Mouse (Mus musculus) hindbrain, embryonic 12.5 days (tissue): Measurements from ENCODE around the gene Prss12. TPM values are rescaled to one million over a fixed set of nuclear protein-coding genes. Genes with fewer than 3 reads are reported as not detected.

Experiments
- ATAC-seq: fragments of 200-750 bp; cut with Nextera tagmentation; 2 replicates; pipeline ENCODE4 v1.8.0; 2017; ENCODE audit warnings: moderate TSS enrichment; ENCODE audit not compliant: low FRiP score
- H3K27ac ChIP-seq: fragments of 300-500 bp; sonication (generic); 2 replicates; pipeline ENCODE4 v1.5.1; 2016; ENCODE audit warnings: mild to moderate bottlenecking
- H3K27me3 ChIP-seq: fragments of 300-500 bp; sonication (generic); 2 replicates; pipeline ENCODE4 v1.6.1; 2016; ENCODE audit warnings: mild to moderate bottlenecking
- H3K36me3 ChIP-seq: fragments of 300-500 bp; sonication (generic); 2 replicates; pipeline ENCODE4 v1.6.1; 2016; ENCODE audit warnings: mild to moderate bottlenecking
- H3K4me1 ChIP-seq: fragments of 300-500 bp; sonication (generic); 2 replicates; pipeline ENCODE4 v1.6.1; 2016
- H3K4me2 ChIP-seq: fragments of 300-500 bp; sonication (generic); replicated peaks from 2 replicates; pipeline ENCODE4 v1.6.1; 2016; ENCODE audit warnings: mild to moderate bottlenecking
- H3K4me3 ChIP-seq: fragments of 300-500 bp; sonication (generic); 2 replicates; pipeline ENCODE4 v1.5.1; 2016; ENCODE audit warnings: mild to moderate bottlenecking
- H3K9ac ChIP-seq: fragments of 300-500 bp; sonication (generic); 2 replicates; pipeline ENCODE4 v1.6.1; 2016; ENCODE audit warnings: mild to moderate bottlenecking, moderate library complexity
- H3K9me3 ChIP-seq: fragments of 300-500 bp; sonication (generic); replicated peaks from 2 replicates; pipeline ENCODE4 v1.6.1; 2016; ENCODE audit warnings: mild to moderate bottlenecking
- WGBS: fragments of 180-500 bp; shearing (Covaris S2); methylation state at CpG from one replicate; pipeline ENCODE4 v1.1.7; 2016; 5-methylcytosine and 5-hydroxymethylcytosine counted together
- polyA plus RNA-seq: library from polyadenylated mRNA; unstranded; fragments of >200 nt; fragmentation: Nextera tagmentation; extraction: Ambion mirVana; gene quantifications from 2 replicates; pipeline ENCODE4 v1.2.1, GENCODE M21; 2016

The Prss12 gene
- polyA plus RNA-seq, 1 experiment from 2014 or later = 12.6 TPM

- Histone ChIP-seq H3K36me3 (no peaks in the 10 kb centered on the region), H3K9me3 (no peaks in the 10 kb centered on the region), H3K27ac (no peak overlapping the region), H3K4me2 (no peak overlapping the region), H3K9ac (no peak overlapping the region), H3K4me1 (no peaks in the 10 kb centered on the region), H3K4me3 (no peak overlapping the region), H3K27me3 (peaks cover 7% of the 10 kb centered on the region; the same call in 1 of the 2 replicates)
- no peak for ATAC-seq
- 88% methylated on average over 7 of the region's 7 CpGs for WGBS
Measured at GRCm38 (mm10) chr3:123440490-123440889, 6.2 kb upstream of the Prss12 start.

GRCm38 (mm10) chr3:123444466-123444865 is 2.2 kb upstream of the Prss12 start:
- H3K9ac ChIP-seq = no peak overlapping the region
- H3K27me3 ChIP-seq = peaks cover 24% of the 10 kb centered on the region
- no peaks in the 10 kb centered on the region for H3K9me3 ChIP-seq
- no peak overlapping the region for H3K4me2 ChIP-seq
- WGBS = 86% methylated on average over 1 of the region's 1 CpGs
- no peaks in the 10 kb centered on the region for H3K36me3 ChIP-seq
- H3K27ac ChIP-seq = no peak overlapping the region
- H3K4me3 ChIP-seq = no peak overlapping the region
- peaks cover 13% of the 10 kb centered on the region for H3K4me1 ChIP-seq
- ATAC-seq = no peak

- H3K4me2 ChIP-seq = peak overlapping the region; percentile 100
- peak overlapping the region; percentile 82 for H3K4me3 ChIP-seq
- H3K36me3 ChIP-seq = no peaks in the 10 kb centered on the region
- H3K27ac ChIP-seq = no peak overlapping the region
- peaks cover 24% of the 10 kb centered on the region for H3K27me3 ChIP-seq
- peaks cover 13% of the 10 kb centered on the region for H3K4me1 ChIP-seq
- ATAC-seq = peak; percentile 44
- H3K9ac ChIP-seq = peak overlapping the region; percentile 80
- WGBS = 9% methylated on average over 13 of the region's 13 CpGs
- H3K9me3 ChIP-seq = no peaks in the 10 kb centered on the region; the same call in 1 of the 2 replicates
Measured at GRCm38 (mm10) chr3:123447538-123448059, 886 bp downstream of the Prss12 start.

- H3K4me1 ChIP-seq = peaks cover 13% of the 10 kb centered on the region
- WGBS = 4% methylated on average over 10 of the region's 10 CpGs
- no peak overlapping the region for H3K27ac ChIP-seq
- peak overlapping the region; percentile 82 for H3K4me3 ChIP-seq
- peaks cover 24% of the 10 kb centered on the region for H3K27me3 ChIP-seq
- no peak overlapping the region for H3K9ac ChIP-seq
- H3K4me2 ChIP-seq = peak overlapping the region; percentile 100
- no peaks in the 10 kb centered on the region; the same call in 1 of the 2 replicates for H3K9me3 ChIP-seq
- ATAC-seq = peak; percentile 57; the same call in 1 of the 2 replicates
- no peaks in the 10 kb centered on the region for H3K36me3 ChIP-seq
Measured at GRCm38 (mm10) chr3:123448096-123448495, 1.4 kb downstream of the Prss12 start.

GRCm38 (mm10) chr3:123450107-123450506 is 3.4 kb downstream of the Prss12 start:
- Histone ChIP-seq H3K27ac (no peak overlapping the region), H3K27me3 (peaks cover 21% of the 10 kb centered on the region), H3K36me3 (no peaks in the 10 kb centered on the region), H3K4me3 (no peak overlapping the region), H3K9me3 (no peaks in the 10 kb centered on the region; the same call in 1 of the 2 replicates), H3K4me1 (peaks cover 13% of the 10 kb centered on the region), H3K4me2 (no peak overlapping the region), H3K9ac (no peak overlapping the region)
- ATAC-seq = no peak
- WGBS = 45% methylated on average over 6 of the region's 6 CpGs

GRCm38 (mm10) chr3:123452904-123453303 is 6.2 kb downstream of the Prss12 start:
- Histone ChIP-seq H3K27me3 (no peaks in the 10 kb centered on the region), H3K27ac (no peak overlapping the region), H3K4me2 (no peak overlapping the region), H3K9ac (no peak overlapping the region), H3K9me3 (no peaks in the 10 kb centered on the region; the same call in 1 of the 2 replicates), H3K4me1 (peaks cover 4% of the 10 kb centered on the region; the same call in 1 of the 2 replicates), H3K36me3 (no peaks in the 10 kb centered on the region), H3K4me3 (no peak overlapping the region)
- 79% methylated on average over 6 of the region's 6 CpGs for WGBS
- no peak for ATAC-seq

- Histone ChIP-seq H3K27ac (no peak overlapping the region), H3K4me2 (no peak overlapping the region), H3K9me3 (no peaks in the 10 kb centered on the region), H3K4me3 (no peak overlapping the region), H3K27me3 (no peaks in the 10 kb centered on the region), H3K4me1 (no peaks in the 10 kb centered on the region), H3K9ac (no peak overlapping the region), H3K36me3 (no peaks in the 10 kb centered on the region)
- 55% methylated on average over 1 of the region's 1 CpGs for WGBS
- no peak for ATAC-seq
Measured at GRCm38 (mm10) chr3:123459492-123459891, 12.8 kb downstream of the Prss12 start.

GRCm38 (mm10) chr3:123460436-123460835 is 13.7 kb downstream of the Prss12 start:
- no peak overlapping the region for H3K4me2 ChIP-seq
- H3K27ac ChIP-seq = no peak overlapping the region
- H3K4me3 ChIP-seq = no peak overlapping the region
- H3K9ac ChIP-seq = no peak overlapping the region
- H3K36me3 ChIP-seq = no peaks in the 10 kb centered on the region
- no peaks in the 10 kb centered on the region for H3K4me1 ChIP-seq
- H3K27me3 ChIP-seq = no peaks in the 10 kb centered on the region
- H3K9me3 ChIP-seq = no peaks in the 10 kb centered on the region
- WGBS = 93% methylated on average over 1 of the region's 1 CpGs
- no peak for ATAC-seq

- Histone ChIP-seq H3K9ac (no peak overlapping the region), H3K4me1 (no peaks in the 10 kb centered on the region), H3K36me3 (no peaks in the 10 kb centered on the region), H3K4me2 (no peak overlapping the region), H3K9me3 (no peaks in the 10 kb centered on the region), H3K27me3 (no peaks in the 10 kb centered on the region), H3K27ac (no peak overlapping the region), H3K4me3 (no peak overlapping the region)
- 91% methylated on average over 6 of the region's 6 CpGs for WGBS
- ATAC-seq = no peak
Measured at GRCm38 (mm10) chr3:123462264-123462663, 15.6 kb downstream of the Prss12 start.

- no peak overlapping the region for H3K9ac ChIP-seq
- H3K27me3 ChIP-seq = no peaks in the 10 kb centered on the region
- no peak overlapping the region for H3K27ac ChIP-seq
- WGBS = 68% methylated on average over 3 of the region's 3 CpGs
- no peak overlapping the region for H3K4me2 ChIP-seq
- H3K9me3 ChIP-seq = no peaks in the 10 kb centered on the region
- no peaks in the 10 kb centered on the region for H3K36me3 ChIP-seq
- ATAC-seq = no peak
- no peak overlapping the region for H3K4me3 ChIP-seq
- H3K4me1 ChIP-seq = no peaks in the 10 kb centered on the region
Measured at GRCm38 (mm10) chr3:123476833-123477232, 30.1 kb downstream of the Prss12 start.

- no peaks in the 10 kb centered on the region for H3K36me3 ChIP-seq
- no peak overlapping the region for H3K9ac ChIP-seq
- 88% methylated on average over 6 of the region's 6 CpGs for WGBS
- no peak overlapping the region for H3K4me3 ChIP-seq
- no peak for ATAC-seq
- H3K4me2 ChIP-seq = no peak overlapping the region
- H3K27ac ChIP-seq = no peak overlapping the region
- H3K4me1 ChIP-seq = no peaks in the 10 kb centered on the region
- no peaks in the 10 kb centered on the region for H3K27me3 ChIP-seq
- H3K9me3 ChIP-seq = no peaks in the 10 kb centered on the region
Measured at GRCm38 (mm10) chr3:123481266-123481665, 34.6 kb downstream of the Prss12 start.

GRCm38 (mm10) chr3:123491814-123492213 is 45.1 kb downstream of the Prss12 start:
- H3K4me3 ChIP-seq = no peak overlapping the region
- ATAC-seq = no peak
- no peak overlapping the region for H3K27ac ChIP-seq
- no peaks in the 10 kb centered on the region for H3K4me1 ChIP-seq
- no peaks in the 10 kb centered on the region for H3K36me3 ChIP-seq
- H3K27me3 ChIP-seq = no peaks in the 10 kb centered on the region
- no peaks in the 10 kb centered on the region for H3K9me3 ChIP-seq
- H3K9ac ChIP-seq = no peak overlapping the region
- WGBS = 93% methylated on average over 1 of the region's 1 CpGs
- no peak overlapping the region for H3K4me2 ChIP-seq

- Histone ChIP-seq H3K9me3 (no peaks in the 10 kb centered on the region), H3K9ac (no peak overlapping the region), H3K36me3 (no peaks in the 10 kb centered on the region), H3K4me2 (no peak overlapping the region), H3K27ac (no peak overlapping the region), H3K27me3 (no peaks in the 10 kb centered on the region), H3K4me1 (no peaks in the 10 kb centered on the region), H3K4me3 (no peak overlapping the region)
- 100% methylated on average over 3 of the region's 3 CpGs for WGBS
- ATAC-seq = no peak
Measured at GRCm38 (mm10) chr3:123493163-123493562, 46.5 kb downstream of the Prss12 start.
